Mouse (Mus musculus) limb, embryonic 15.5 days (tissue): ENCODE results near the gene Cdsn. TPM values are rescaled to one million over a fixed set of nuclear protein-coding genes. Genes with fewer than 3 reads are reported as not detected.

Experiments used
- polyA plus RNA-seq: library from polyadenylated mRNA; unstranded; fragments of >200 nt; fragmentation: Nextera tagmentation; extraction: Ambion mirVana; gene quantifications from 2 replicates; pipeline ENCODE4 v1.2.1, GENCODE M21; 2015

Gene Cdsn
- polyA plus RNA-seq, 1 experiment from 2014 or later, result 2.0 TPM

Other genes starting within 250 kb of the Cdsn start
- gene H2-Q1, start 231.7 kb upstream of the Cdsn start, polyA plus RNA-seq, result not detected in 2 replicates
- gene H2-Q2, start 209.9 kb upstream of the Cdsn start, polyA plus RNA-seq, result 0.20 and 0.29 TPM in 2 replicates
- 3.2 and 4.3 TPM in 2 replicates for gene H2-Q4, start 172.5 kb upstream of the Cdsn start, polyA plus RNA-seq
- gene H2-Q6, start 127.3 kb upstream of the Cdsn start, polyA plus RNA-seq, result 0.35 and 0.46 TPM in 2 replicates
- 3.1 and 3.3 TPM in 2 replicates for gene H2-Q7, start 113.0 kb upstream of the Cdsn start, polyA plus RNA-seq
- 0.65 and 1.2 TPM in 2 replicates for gene H2-Q10, start 82.0 kb upstream of the Cdsn start, polyA plus RNA-seq
- gene Pou5f1, start 46.1 kb upstream of the Cdsn start, polyA plus RNA-seq, result not detected in 2 replicates
- 88.0 and 97.6 TPM in 2 replicates for gene Tcf19, start 35.3 kb upstream of the Cdsn start, polyA plus RNA-seq
- 18.0 and 18.1 TPM in 2 replicates for gene Cchcr1, start 35.0 kb upstream of the Cdsn start, polyA plus RNA-seq
- gene Psors1c2, start 18.9 kb upstream of the Cdsn start, polyA plus RNA-seq, result 1.3 and 1.8 TPM in 2 replicates
- 5.6 and 6.0 TPM in 2 replicates for gene 2300002M23Rik, start 15.3 kb downstream of the Cdsn start, polyA plus RNA-seq
- not detected in 2 replicates for gene Sfta2, start 49.4 kb downstream of the Cdsn start, polyA plus RNA-seq
- gene Gm9573, start 74.5 kb downstream of the Cdsn start, polyA plus RNA-seq, result 0.14 and 0.33 TPM in 2 replicates
- gene Mucl3, start 91.6 kb downstream of the Cdsn start, polyA plus RNA-seq, result 0.09 and 0.10 TPM in 2 replicates
- gene Vars2, start 115.5 kb downstream of the Cdsn start, polyA plus RNA-seq, result 14.3 and 14.4 TPM in 2 replicates
- 36.2 and 42.2 TPM in 2 replicates for gene Gtf2h4, start 121.6 kb downstream of the Cdsn start, polyA plus RNA-seq
- 81.7 and 85.2 TPM in 2 replicates for gene Ddr1, start 152.5 kb downstream of the Cdsn start, polyA plus RNA-seq